Mouse (Mus musculus) embryo, embryonic 9.5 days (tissue): ENCODE measurements at regions not wholly inside any gene's neighbourhood (a gene's known extent, or its start where the extent isn't known, plus 50 kb on each side); places are given as distances from the start of the nearest gene placed in this dataset.

ENCODE experiments used
- DNase-seq: peaks from one replicate; pipeline ENCODE4 v3.0.0-alpha.2; 2017; ENCODE audit errors: extremely low spot score

DNA sequence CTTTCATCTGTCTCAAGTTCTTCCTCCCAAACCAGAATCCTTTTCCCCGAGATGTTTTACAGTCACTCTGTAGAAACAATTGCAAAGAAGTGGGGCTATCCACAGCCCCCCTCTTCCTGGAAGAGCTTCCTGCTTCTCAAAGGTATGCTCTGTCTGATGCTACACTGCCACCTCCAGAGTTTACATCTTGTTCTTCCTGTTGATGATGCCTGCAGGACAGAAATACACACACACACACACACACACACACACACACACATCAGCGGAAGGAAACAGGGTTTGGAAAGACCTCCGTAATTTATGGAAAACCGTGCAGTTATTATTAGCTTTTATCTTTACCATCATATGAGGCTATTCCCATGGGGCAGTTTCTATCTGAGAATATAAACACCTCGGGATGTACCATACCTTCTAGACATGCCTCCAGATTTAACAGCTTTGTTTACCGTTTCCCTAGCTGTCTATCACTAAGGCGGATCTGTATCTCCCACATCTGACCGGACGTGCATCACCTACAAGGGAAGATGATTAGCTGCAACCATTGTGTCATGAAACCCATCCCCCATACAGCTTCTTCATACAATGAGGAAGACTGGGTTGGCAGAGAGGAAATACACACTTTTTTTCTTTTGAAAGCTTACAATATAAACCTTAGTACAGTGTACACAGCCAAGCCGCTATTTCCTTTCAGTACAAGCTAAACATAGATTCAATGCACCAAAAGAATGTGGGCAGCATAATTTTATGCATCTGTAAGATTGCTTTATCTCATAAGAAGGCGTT, 288.6 kb downstream of the Plk2 start:
- DNase-seq = no peak

DNA sequence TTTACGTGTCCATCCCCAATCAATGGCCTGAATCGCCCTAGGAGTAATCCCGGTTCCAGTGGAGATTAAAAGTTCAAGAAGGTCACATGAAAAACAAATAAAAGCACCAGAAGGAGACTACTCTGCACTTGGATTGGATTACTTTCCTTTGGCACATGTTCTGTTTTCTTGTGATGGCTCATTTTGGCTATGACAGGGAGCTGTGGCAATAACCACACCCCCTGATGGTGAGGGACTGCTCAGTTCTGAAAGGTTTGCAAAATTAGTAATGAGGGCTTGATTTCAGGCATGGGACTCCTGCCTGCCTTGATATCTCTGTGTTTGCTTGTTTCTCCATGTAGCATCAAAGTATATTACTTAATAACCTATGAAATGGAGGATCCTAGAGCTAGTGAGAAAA, 293.9 kb downstream of the Plk2 start:
- DNase-seq = no peak

DNA sequence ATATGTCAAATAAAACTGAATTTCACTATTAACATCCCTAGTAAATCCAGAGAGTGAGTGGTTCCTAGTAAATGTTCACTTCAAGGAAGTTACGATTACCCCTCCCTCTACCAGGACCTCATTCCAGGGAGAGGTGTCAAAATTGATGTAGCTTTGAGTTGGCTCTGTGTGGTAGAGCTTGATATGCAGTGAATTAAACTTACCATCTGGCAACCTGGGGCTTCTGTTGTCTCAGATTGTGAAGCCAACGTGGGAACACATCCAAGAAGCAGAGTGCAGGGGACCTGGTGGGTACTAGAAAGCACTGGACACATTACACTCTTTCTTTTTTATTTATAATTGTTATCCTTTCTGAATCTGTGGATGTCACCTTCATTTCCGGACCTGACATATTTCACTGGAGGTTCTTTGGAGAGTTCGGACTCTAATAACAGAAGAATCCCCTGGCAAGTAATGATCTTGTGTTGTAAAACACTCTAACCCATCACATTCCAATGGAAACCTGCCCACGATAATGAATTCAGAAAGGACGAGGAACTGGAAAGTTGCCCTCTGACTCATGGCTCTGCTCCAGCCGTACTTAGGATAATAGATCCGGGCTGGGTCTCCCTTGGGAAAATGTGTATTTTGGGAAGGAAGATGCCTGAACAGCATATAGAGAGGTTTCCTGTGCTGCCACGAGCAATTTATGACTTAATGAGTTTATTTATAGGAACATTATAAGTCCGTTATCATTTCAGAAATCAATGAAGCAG, 295.8 kb downstream of the Plk2 start:
- no peak for DNase-seq

GRCm38 (mm10) chr13:110692696-110693095, 297.9 kb downstream of the Plk2 start:
- no peak for DNase-seq

DNA sequence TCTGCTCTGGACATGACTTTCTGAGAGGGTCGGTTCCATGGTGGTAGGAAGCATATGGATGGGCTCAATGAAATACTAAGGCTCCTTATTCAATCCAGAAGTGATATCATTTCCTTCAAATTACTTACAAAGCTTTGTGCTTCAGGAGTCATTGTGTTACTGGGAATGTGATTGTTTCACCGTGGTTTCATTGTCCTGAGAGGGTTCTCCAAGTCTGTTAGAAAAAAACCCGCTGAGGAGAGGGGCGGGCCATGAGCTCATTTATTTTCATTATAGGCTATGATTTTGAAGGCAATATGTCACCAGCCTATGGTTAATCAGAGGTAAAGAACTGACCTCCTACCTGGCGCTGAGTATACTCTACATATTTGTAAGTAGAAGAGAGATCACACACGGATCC, 300.0 kb downstream of the Plk2 start:
- DNase-seq = no peak

DNA sequence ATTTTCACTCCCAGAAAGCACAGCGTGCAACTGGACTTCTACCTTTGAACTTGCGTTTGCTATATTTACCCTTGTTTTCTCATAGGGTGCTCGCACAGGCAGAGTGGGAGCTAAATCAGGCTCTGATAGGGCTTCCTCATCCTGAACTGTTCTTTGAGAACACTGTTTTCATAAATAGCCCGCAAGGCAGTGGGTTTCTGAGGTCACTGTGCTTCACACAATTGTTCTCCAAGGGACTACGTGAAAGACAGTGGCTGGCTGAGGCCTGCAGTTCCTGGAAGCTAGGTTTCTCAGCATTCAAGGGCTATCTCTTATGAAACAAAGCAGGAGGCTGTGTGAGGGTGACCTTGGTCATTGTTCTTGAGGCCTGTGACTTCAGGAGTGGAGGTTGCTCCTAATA, 301.7 kb downstream of the Plk2 start:
- DNase-seq = no peak

DNA sequence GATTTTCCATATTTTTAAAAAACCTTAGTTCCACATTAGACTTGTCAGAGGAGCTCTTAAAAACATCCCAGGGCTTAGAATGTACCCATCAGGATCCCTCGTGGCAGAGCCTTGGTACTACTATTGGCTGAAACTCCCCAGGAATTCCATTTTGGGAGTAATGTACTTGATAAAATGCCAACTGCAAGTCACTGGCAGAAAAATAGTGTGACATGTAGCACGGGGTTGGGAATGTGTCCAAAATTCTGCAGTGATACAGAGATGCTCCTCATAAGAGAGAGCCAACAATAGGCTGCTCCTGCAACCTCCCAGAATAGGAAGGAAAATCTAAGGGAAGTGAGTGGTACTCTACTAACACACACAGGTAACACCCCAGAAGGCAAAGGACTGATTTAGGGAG, 309.4 kb downstream of the Plk2 start:
- DNase-seq = no peak

- no peak for DNase-seq
Measured at GRCm38 (mm10) chr13:110710847-110711246, 316.0 kb downstream of the Plk2 start.

- DNase-seq = no peak
Measured at GRCm38 (mm10) chr13:110712527-110712926, 317.7 kb downstream of the Plk2 start.

GRCm38 (mm10) chr13:110722170-110722569, 327.3 kb downstream of the Plk2 start:
- no peak for DNase-seq

DNA sequence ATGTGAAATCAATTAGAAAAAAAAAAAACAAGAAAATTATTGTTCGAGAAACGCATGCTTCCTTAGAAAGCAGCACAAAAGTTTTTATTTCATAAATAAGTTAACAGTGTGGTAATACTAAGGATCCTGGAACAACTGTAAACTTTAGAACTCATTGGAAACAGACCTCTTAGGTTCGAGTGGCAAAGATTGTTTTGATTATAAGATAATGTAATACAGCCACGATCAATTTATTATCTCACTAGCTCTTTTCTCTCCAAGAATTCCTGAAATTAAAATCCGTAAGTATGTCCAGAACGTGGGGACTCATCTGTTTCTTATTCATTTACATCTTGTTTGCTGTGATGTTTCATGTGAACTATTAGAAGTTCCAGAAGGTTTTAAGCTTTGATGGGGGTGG, 327.9 kb downstream of the Plk2 start:
- no peak for DNase-seq

DNA sequence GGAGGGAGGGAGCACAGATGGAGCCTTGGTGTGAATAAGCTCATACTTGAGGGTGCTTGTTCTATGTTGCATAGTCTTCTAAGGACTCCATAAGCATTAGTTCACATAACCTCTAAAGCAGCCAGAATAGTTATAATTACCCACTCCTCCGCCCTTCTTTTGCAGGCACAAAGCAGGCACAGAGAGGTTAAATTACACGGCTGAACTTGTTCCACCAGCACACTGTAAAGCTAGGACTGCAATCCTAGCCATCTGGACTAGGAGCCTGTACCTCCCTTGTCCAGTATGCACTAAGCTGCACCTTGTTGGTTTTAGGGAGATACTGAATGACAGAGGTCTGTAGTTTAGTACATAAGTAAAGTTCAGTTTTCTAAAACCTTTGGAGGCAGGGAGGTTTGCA, 330.0 kb downstream of the Plk2 start:
- no peak for DNase-seq

GRCm38 (mm10) chr13:110725821-110726220, 331.0 kb downstream of the Plk2 start:
- DNase-seq = no peak

DNA sequence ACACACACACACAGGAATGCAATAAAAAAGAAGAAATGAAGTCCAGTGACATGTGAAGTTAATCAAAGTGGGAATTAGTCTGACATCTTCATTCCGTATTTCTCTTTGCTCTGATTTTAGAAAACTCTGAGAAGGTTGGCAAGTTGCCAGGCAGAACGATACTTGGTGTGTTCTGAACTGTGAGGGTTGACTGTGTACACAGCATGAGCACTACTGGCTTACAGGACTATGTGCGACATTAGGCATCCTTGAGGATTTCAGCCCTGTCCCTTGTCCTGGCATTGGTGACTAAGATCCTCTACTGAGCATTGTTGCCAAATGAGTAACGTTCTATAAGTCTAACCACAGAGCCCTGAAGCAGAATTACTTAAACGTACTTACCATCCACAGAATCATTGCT, 340.7 kb downstream of the Plk2 start:
- DNase-seq = no peak

DNA sequence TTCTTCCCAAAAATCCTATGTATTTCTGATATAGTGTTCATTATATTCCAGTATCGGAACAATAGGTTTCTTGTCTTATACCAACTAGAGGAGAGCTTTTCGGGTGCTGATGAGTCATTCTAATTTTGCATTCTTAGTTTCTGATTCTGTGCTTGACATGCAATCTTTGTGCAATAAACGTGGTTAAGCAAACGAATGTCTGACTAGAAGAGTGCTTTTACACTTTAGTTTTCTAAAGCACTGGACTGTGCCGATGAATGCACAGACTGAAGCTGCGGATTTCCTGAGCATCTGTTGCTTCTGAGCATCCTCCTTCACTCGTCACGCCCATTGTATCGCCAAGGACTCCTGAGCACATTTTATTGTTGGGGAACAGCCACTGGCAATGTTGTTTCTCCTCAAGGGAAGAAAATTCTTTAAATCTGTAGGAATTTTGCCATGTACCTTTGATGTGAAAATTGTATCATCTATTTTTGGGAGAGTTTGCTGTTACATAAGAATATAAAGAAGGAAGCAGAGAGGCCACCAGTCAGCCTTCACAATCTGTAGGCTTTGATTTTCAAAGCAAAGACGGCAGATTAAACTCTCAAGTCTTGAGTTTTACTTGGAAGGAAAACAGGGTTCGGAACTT, 346.8 kb downstream of the Plk2 start:
- DNase-seq = no peak

DNA sequence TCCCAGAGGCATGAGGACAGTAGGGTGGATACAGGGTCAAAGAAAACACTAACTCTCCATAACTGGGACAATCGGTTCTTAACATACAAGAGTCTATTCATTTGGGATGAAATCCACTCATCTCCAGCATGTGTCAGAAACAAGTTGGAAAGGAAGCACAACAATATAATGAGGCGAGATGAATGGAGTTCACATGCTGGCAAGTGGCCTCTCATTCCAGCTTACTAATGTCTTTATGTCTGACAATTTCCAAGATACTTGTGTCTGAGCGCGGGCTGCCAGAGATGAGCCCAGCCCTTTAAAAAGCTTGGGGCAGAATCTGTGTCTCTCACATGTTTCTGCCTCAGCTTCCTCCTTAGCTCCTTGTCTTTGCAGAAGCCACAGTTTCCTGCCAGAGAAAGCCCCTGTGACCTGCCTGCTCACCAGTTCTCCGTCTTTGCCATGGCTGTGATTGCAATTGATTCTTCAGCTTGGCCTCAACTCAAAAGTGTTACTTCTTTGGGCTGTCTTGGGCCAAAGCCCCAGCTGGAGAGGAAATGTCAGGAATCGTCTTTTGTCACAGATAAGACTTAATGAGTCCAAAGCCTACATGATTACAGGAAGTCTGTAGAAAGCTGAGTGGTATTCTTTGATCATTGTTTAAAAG, 352.5 kb downstream of the Plk2 start:
- no peak for DNase-seq

DNA sequence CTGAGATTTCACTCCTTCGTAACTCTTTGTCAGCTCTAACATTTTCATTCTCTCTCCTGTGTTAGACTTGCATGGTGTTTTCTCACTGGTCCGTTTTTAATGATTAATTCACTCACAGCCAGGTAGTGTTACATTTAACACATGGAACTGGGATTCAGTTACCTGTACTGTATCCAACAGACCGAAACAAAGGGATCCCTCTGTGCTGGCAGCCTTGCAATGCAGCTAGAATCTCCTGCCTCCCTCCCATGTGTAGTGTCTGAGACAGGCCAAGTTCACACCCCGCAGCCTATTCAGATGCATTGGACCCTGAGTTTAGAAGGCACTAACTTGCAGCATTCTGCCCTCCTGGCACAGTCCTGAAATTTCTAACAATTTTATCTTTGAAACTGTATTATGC, 357.9 kb downstream of the Plk2 start:
- DNase-seq = no peak

GRCm38 (mm10) chr13:110754548-110754947, 359.7 kb downstream of the Plk2 start:
- no peak for DNase-seq

GRCm38 (mm10) chr13:110756877-110757276, 362.0 kb downstream of the Plk2 start:
- DNase-seq = no peak

DNA sequence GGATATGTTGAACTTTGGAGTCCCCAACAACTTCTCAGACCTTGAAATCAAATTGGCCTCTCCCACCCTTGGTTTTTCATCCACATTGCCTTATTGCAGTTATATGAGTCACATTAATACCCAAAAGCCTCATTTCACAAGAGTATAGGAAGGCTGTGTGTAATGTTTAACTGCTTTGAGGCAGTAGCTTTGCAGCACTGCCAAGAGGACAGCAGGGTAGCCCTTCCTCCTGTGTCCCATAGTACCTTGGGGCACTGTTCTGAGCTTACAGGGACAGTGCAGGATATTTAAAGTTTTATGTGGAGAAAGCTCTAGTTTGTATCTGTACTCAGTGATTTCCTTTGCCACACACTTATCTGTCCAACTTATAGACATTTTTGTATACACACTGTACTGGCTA, 374.4 kb downstream of the Plk2 start:
- DNase-seq = no peak

DNA sequence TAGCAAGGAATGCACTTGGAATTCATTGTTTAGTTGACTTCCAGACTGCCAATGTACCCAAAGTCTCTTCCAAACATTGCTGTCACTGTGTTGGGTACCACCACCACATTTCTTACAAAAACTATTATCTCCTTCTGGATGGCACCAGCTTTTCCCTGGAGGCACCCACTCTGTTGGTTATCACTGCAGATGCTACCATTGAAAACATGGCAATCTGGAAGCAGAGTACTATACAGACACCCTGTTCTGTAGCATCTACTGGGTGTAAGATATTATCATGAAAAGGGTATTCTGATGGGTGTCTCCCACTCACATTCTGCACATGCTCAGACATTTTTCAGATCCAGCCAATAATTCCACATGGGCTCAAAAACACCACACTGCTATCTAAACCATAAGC, 380.4 kb downstream of the Plk2 start:
- DNase-seq = no peak

GRCm38 (mm10) chr13:110784162-110784785, 389.4 kb downstream of the Plk2 start:
- no peak for DNase-seq
